Mouse (Mus musculus) left cerebral cortex, postnatal 36 days (tissue): Measurements from ENCODE around the gene Dnajc27. TPM values are rescaled to one million over a fixed set of nuclear protein-coding genes. Genes with fewer than 3 reads are reported as not detected.

ENCODE experiments used
- total RNA-seq, 2 experiments: library from RNA; stranded (reverse); gene quantifications; 2 replicates each; pipeline ENCODE4 v1.2.3; 2021

The Dnajc27 gene
- total RNA-seq, 2 experiments from 2014 or later, result 93.0 to 100 TPM

Other genes starting within 250 kb of the Dnajc27 start
- 1 to 10 TPM; 1.6 to 3.2 TPM for gene Pomc, start 127.6 kb upstream of the Dnajc27 start, total RNA-seq
- gene Efr3b, start 43.7 kb upstream of the Dnajc27 start, total RNA-seq, result 100 to 1,000 TPM; 105 TPM
- 10 to 100 TPM; 48.4 to 53.4 TPM for gene Adcy3, start 50.5 kb downstream of the Dnajc27 start, total RNA-seq
- gene Ptrhd1, start 151.4 kb downstream of the Dnajc27 start, total RNA-seq, result 1 to 10 TPM; 8.7 to 9.2 TPM
- 1 to 10 TPM; 3.8 to 4.7 TPM for gene Cenpo, start 151.7 kb downstream of the Dnajc27 start, total RNA-seq